Mouse (Mus musculus) megakaryocyte-erythroid progenitor cell, adult 5-6 weeks (primary cell): Measurements from ENCODE around the gene Stk10. TPM values are rescaled to one million over a fixed set of nuclear protein-coding genes. Genes with fewer than 3 reads are reported as not detected.

Experiments used
- ATAC-seq: replicated peaks from 2 replicates; pipeline ENCODE4 v1.8.0; 2016; ENCODE audit warnings: mild to moderate bottlenecking, inconsistent platforms; ENCODE audit not compliant: severe bottlenecking, poor library complexity, low FRiP score, low TSS enrichment
- total RNA-seq, 2 experiments: library from RNA; stranded (forward) in 1 of 2; stranded (reverse) in 1 of 2; fragments of 200-1000, 215-1000 nt in 1 of 2; fragments of >200 nt in 1 of 2; fragmentation: Nextera tagmentation in 1 of 2; gene quantifications; 2 replicates each; pipeline ENCODE4 v1.2.3; 2014 to 2017

The Stk10 gene
- total RNA-seq, 2 experiments from 2014 or later = 8.7 to 11.3 TPM

DNA sequence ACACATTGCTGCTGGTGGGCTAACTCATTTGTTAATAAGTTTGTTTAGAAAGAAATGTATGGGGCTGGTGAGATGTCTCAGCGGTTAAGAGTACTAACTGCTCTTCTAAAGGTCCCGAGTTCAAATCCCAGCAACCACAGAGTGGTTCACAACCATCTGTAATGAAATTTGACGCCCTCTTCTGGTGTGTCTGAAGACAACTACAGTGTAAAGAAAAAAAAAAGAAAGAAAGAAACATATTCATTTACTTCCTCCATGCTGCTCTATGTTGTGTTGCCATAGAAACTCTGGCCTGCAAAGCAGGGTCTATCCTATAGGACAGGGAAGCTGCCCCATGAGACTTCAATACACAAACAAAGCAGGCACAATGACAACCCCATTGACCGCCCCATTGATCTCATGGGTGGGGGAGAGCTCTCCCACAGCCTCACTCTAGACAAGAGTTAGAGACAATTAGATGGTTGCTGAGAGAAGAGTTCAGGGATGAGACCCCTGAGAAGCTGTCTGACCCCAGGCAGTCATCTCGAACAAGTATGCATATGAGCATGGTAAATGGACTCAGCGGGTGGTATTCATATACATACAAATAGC lies 86.9 kb downstream of the Stk10 start:
- no peak for ATAC-seq

GRCm38 (mm10) chr11:32621831-32622478 lies 88.8 kb downstream of the Stk10 start:
- no peak for ATAC-seq

DNA sequence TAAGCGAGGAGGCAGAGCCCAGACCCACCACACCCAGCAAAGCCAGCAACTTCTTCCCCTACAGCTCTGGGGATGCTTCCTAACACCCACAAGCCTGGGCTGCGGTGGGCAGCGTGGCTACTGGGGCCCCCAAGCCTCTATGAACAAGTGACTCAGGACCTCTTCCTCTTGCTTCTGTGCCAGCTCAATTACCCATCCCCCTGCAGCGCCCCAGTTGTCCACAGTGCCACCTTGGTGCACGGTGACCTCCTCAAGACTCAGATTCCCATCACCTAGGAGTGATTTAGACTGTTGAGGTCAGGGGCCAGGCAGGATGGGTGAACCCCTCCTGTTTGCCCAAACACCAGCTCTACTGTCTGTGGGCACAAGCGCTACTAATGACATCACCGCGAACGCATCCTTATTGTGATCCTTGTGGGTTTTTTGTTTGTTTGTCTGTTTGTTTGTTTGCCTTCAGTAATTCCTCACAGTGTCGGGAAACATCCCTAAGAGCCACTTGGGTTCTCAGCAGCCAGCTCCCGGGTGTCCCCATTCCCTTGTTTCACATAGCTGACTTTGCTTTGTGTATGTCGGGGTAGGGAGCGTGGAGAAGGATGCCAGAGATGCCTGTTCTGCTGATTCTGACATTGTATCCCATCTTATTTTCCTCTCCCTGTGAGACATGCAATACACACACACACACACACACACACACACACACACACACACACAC lies 89.5 kb downstream of the Stk10 start:
- ATAC-seq = no peak

DNA sequence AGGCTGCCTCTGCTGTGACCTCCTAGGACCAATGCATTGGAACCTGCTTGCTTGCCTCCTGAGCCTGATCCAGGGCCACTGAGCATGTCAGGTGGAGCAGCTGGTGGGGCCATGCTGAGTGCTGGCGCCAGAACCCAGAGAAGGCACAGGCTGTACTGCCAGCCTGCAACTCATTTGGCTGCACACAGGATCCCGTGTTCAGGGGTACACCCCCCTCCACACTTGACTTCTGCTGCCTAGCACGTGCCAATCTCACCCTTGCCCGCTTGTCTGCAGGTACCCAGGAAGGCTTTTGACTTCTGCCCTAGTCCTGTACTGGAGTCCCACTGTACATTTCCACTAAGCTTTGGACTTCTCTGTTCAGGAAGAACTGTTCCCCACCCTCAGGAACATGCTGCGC lies 90.1 kb downstream of the Stk10 start:
- ATAC-seq = no peak

- ATAC-seq = no peak
These were observed 90.8 kb downstream of the Stk10 start for GRCm38 (mm10) chr11:32623912-32624311.

DNA sequence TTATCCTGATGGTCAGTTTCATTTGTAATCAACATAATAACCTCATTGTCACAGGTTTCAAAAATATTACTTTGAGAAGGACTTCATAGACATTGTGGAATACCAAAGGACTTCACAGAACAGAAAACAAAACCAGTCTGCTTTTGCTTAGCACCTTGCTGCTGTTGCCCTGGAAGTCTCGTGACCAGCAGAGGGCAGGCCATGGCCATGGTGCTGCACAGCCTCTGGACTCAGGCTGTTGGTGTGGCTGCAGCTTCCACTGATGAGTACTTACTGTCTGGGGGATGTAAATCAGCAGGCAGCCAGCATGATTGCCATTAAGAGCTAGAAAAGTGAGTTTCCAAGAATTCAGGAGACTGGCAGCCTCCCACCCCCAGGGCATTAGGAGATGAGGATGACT lies 92.6 kb downstream of the Stk10 start:
- peak; percentile 84 for ATAC-seq

DNA sequence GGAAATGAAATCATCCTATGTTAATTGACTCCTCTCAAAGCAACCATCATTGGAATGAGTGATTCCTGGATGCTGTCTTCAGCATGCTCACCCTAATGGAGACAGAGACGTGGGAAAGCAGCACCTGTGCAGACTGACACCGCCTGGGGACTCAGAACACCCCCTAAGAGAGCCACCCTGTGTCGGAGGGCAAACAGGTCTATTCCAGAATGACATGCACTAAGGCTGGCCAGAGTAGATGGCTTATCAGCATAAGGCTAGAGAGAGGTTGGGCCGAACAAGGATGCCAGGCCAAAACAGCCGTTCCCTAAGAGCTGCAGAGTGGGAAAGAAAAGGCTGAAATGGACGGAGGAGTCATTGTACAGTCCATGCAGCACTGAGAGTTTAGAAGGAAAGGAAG lies 93.0 kb downstream of the Stk10 start:
- ATAC-seq = no peak

DNA sequence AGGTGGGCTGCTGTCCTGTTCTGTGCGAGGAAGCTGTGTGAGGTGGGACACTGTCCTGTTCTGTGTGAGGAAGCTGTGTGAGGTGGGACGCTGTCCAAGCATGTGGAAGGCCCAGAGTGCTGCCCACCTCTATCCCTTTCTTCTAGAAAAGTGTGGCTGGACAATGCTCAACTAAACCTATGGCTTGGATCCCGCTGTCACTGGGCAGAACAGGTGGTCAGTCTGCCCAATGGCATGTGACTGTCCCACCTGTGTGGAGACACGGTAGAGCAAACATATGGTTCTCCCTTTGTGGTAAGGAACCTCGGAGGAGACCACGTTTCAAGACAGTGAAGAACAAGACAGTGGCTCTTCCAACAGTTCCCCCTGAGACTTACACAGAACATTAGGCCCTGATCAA lies 94.8 kb downstream of the Stk10 start:
- ATAC-seq = no peak

- no peak for ATAC-seq
These were observed 96.7 kb downstream of the Stk10 start for GRCm38 (mm10) chr11:32629713-32630211.

DNA sequence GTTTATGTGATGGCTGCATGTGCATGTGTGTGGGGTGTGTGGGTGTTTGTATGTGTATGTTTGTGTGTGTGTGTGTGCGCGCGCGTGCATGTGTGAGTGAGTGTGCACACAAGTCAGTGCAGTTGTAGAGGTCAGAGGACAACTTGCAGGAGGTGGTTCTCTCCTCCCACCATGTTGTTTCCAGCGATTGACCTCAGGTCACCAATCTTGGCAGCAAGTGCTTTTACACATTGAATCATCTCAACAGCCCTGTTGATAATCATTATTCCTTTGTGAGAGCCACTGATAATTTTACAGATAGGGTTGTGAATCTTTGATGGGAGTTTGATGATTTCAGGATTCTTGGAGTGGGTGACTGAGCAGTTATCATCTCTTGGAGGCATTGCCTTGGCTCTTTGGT lies 99.6 kb downstream of the Stk10 start:
- ATAC-seq = no peak

DNA sequence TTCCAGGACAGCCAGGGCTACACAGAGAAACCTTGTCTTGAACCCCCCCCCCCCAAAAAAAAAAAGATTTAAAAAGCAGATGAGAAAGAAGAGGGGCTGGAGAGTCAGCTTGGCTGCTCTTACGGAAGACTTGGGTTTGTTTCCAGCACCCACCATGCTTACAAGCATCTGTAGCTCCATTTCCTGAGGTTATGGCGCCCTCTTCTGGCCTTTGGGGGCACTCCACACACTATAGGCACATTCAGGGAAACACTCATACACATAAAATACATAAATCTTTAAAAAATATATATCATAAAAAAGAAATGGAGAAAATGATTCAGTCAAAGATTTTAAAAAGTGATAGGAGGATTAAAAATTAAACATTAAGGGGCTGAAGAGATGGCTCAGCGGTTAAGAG lies 100.4 kb downstream of the Stk10 start:
- ATAC-seq = no peak

GRCm38 (mm10) chr11:32634143-32634542 lies 101.0 kb downstream of the Stk10 start:
- peak; percentile 81 for ATAC-seq

DNA sequence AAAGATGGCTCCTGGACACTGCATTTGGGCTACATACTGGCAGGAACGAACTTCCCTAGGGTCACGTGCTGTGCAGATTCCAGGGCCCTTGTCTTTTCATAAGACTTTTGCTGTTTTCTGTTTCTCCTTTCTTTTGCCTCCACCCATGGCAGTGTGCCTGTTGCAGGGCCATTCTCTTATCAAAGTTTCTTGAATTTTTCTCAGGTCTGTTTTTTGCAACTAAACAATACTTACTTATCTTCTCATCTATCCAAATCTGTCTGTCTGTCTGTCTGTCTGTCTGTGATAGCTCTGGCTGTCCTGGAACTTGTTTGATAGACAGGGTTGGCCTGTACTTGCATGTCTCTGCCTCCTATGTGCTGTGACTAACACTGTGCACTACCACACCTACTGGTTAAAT lies 101.7 kb downstream of the Stk10 start:
- peak; percentile 78 for ATAC-seq

GRCm38 (mm10) chr11:32636275-32636674 lies 103.2 kb downstream of the Stk10 start:
- ATAC-seq = peak; percentile 22

DNA sequence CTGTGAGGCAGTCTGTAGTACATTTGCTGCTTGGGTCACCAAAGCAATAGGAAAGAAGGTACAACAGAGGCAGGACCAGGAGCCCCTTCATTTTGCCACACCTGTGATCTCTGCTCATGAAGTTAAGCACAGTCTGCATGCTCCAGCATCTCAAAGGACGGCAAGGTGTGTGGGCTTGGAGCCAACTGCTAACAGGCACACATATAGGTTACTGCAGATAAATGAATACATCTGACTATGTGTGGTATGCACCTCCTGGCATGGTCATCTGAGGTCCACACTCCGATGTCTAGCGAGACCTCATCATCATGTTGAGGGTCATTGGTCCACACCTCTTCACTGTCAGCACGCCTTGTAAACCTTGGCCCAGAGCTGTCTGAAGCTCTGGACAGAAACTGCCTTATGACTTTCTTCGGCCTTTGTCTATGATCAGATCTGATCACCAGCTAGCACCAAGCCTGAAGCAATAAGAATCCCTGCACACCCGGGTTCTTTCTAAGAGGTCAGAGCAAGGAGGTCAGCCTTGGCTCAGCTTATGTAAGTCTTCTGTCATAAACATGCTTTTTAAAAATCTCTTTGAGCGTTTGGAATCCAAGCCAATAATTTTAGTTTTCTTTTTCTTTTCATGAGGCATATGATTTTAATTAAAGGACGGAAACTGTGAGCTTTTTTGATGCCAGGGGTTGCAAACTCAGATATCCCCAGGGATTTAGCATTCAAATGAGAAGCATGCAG lies 105.6 kb downstream of the Stk10 start:
- no peak for ATAC-seq

DNA sequence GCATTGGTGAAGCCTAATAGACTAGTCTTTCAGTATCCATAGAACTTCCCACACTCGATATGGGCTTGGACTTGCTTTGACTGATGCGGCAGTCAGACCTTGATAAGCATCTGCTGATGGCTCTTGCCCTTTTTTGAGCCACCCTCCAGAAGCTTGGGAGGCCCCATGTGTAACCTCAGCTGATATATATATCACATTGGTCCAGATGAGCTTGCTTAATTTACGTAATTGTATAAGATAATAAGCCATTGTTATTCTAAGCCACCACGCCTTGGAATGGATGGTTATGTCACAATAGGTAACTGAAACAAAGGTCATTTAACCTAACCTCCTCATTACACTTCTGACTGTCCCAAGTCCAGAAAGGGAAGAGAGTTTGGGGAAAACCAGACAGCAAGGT lies 107.5 kb downstream of the Stk10 start:
- peak; percentile 28 for ATAC-seq

GRCm38 (mm10) chr11:32642249-32642876 lies 109.3 kb downstream of the Stk10 start, which contains the start of gene Fbxw11:
TSS of gene Fbxw11 (plus strand) at chr11:32642724.
- ATAC-seq = peak; percentile 89

DNA sequence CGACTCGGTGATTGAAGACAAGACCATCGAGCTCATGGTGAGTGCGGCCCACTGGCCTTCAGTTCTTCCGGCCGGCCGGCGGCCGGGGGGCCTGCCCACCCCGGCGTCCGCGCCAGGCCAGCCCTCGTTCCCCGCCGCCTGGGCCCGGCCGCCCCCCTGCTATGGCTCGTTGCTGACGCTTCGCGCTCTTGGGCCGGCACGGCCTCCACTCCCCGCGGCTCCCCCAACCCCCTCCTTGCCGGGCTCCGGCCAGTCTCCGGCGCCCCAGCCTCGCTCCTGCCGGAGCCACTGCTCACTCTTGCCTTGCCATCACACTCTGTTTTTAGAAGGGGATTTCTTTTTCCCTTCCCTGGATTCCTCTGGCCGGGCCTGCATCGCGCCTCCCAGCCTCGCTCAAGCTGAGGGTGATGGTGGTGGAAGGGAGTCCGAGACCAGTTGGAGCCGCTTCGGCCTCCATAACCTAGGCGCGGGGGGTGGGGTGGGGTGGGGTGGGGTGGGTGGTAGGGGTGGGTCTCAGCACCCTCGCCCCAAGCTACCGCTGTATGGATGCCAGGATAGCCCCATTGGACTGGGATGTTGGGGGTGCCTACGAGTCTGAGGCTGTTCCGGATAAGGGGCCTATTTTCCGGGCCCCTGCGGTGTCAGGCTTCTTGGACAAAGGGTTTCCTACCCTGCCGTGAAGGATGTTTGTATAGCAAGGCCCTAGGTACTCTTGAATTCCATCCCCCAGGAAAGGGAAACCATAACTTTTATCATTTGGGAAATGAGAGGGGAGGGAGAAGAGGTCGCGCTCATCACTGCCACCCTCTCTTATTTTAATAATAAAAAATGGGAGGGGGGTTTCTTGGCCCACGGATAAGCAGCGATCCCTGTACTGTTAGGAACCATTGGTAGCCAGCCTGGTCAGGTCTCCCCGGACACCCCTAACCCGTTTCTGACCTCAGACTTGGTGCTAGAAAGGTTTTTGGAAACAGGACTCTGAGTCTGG lies 110.1 kb downstream of the Stk10 start:
- no peak for ATAC-seq
